Mouse (Mus musculus) activated CD4-positive, CD25-positive, alpha-beta regulatory T cell (primary cell): ENCODE results near the gene Rbfox3. TPM values are rescaled to one million over a fixed set of nuclear protein-coding genes. Genes with fewer than 3 reads are reported as not detected.

Source experiments
- polyA plus RNA-seq, 2 experiments: library from polyadenylated mRNA; unstranded; fragments of 100-300 nt; shearing (Covaris generic); gene quantifications; one replicate each; pipeline ENCODE4 v1.2.1; 2017

Gene Rbfox3
- under 1 TPM in 1 of 2 experiments, not detected in 1; 0.26 TPM for polyA plus RNA-seq

DNA sequence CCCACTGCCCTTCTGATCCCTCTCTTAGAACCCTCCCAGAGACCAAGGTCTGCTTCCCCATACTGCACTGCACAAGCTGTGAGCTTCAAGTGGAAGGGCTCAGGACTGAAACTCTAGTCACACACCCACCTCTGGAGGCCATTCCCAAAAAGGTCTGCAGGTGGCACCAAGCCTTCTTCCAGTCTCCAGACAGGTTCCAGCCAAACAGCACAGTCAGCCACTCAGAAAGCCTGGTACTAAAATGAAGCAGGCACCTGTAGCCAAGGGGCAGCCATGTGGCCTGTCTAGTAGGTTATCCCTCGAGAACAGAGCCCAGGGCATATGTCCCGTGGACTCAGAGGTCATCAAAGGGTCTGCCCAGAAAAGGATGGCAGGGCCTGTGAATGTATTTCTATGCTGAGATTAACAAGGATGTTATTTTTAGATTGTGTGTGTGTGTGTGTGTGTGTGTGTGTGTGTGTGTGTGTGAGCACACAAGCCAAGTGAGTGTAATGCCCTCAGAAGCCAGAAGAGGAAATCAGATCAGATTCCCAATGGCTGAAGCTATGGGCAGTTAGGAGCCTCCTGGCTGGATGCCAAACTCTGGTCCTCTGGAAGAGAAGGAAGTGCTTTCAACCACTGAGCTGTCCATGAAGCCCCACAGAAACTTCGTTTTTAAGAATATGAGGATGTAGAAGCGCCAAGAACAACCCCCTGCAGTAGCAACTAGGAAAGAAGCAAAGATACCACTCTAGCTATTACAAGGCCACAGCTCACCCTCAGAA lies at the start of gene Rbfox3:
Rbfox3 (minus strand) TSS at position 291 of the 764 bp plus-strand sequence.

GRCm38 (mm10) chr11:118476396-118477373 lies 434.7 kb downstream of the Rbfox3 start, which contains the start of gene Engase:
Gene Engase, plus strand, starts transcription at chr11:118476829.

Other genes with a start within 250 kb of the Rbfox3 start
- not detected for gene Enpp7, start 76.6 kb upstream of the Rbfox3 start, polyA plus RNA-seq
- gene Cbx2, start 111.4 kb upstream of the Rbfox3 start, polyA plus RNA-seq: 1 to 10 TPM; 4.3 to 9.5 TPM
- gene Cbx8, start 129.4 kb upstream of the Rbfox3 start, polyA plus RNA-seq: 10 to 100 TPM; 14.7 to 15.5 TPM
- 10 to 100 TPM; 57.3 to 74.3 TPM for gene Cbx4, start 174.6 kb upstream of the Rbfox3 start, polyA plus RNA-seq